8 mouse cellular contexts compared by ENCODE assay signal in the genomic region with DNA sequence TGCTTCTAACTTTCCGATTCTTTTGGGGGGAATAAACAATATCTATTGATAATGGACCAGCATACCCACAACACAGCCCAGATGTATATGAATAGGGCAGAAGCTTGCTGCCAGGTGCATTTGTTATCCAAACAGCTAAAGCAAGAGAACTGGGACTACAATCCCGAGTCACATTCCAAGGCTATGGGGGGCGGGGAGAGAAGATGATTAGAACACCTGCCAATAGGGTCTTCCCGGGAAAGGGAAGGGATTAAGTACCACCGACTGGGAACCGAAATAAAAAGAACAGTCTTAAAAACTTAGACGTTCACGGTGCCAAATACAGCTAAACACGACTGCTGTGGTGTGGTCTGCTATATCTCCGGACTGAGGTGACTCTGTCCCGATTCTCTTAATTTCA. TPM values are rescaled to one million over a fixed set of nuclear protein-coding genes. Genes with fewer than 3 reads are reported as not detected.
A peak's percentile ranks its signal among the peaks of the same experiment; 100 is the strongest.
DNase-seq lines count a peak whose midpoint lies in the region; ATAC-seq and TF ChIP-seq lines count a peak whose summit lies in the region.

No protein-coding gene starts in this region.

- intact Hi-C loops in heart, postnatal 14 days (cut with DNase I) = loop anchor here (5.0 kb wide), 1 partner anchor 52 kb away; the partner anchor contains the start of gene Carmil2
- intact Hi-C loops in gastrocnemius, postnatal 36 days (cut with DNase I) = no loop called here
- intact Hi-C loops in left cerebral cortex, postnatal 4 days (cut with DNase I) = no loop called here

- no peaks in the 10 kb centered on the region for H3K9me3 ChIP-seq in heart, embryonic 12.5 days (replicated peaks)
- no peaks in the 10 kb centered on the region for H3K9me3 ChIP-seq in ES-E14 (ENCODE audit: control insufficient read depth, insufficient read depth, low read depth, low read length)
- H3K9me3 ChIP-seq in forebrain, embryonic 15.5 days = no peaks in the 10 kb centered on the region
- no peaks in the 10 kb centered on the region for H3K9me3 ChIP-seq in liver, embryonic 15.5 days (replicated peaks)

- no peaks in the 10 kb centered on the region; the same call in 1 of the 2 replicates for H3K36me3 ChIP-seq in heart, embryonic 12.5 days
- H3K36me3 ChIP-seq in ES-E14 (ENCODE audit: control insufficient read depth, insufficient read depth, low read length, poor library complexity, severe bottlenecking) = no peaks in the 10 kb centered on the region
- H3K36me3 ChIP-seq in forebrain, embryonic 15.5 days = no peaks in the 10 kb centered on the region
- H3K36me3 ChIP-seq in liver, embryonic 15.5 days (replicated peaks) = peaks cover 9% of the 10 kb centered on the region; the same call in 1 of the 2 replicates

- H3K27me3 ChIP-seq in heart, embryonic 12.5 days (replicated peaks) = no peaks in the 10 kb centered on the region
- H3K27me3 ChIP-seq in forebrain, embryonic 15.5 days = no peaks in the 10 kb centered on the region
- H3K27me3 ChIP-seq in liver, embryonic 15.5 days = no peaks in the 10 kb centered on the region

- H3K9ac ChIP-seq in heart, embryonic 12.5 days = peak overlapping the region; percentile 99
- H3K9ac ChIP-seq in ES-E14 (ENCODE audit: insufficient read depth, low read depth, low read length, poor library complexity, severe bottlenecking) = peak overlapping the region; percentile 89
- H3K9ac ChIP-seq in forebrain, embryonic 15.5 days (replicated peaks) = peak overlapping the region; percentile 98
- peak overlapping the region; percentile 70 for H3K9ac ChIP-seq in liver, embryonic 15.5 days

- in situ Hi-C loops in ES-E14 (cut with MboI; ENCODE audit: low sequenced_read_pairs in 2 of 2, unreplicated experiment in 2 of 2) = no loop called here

- H3K4me3 ChIP-seq in heart, embryonic 12.5 days = peak overlapping the region; percentile 92
- H3K4me3 ChIP-seq in ES-E14 (ENCODE audit: insufficient read depth in 1 of 2, low read depth in 1 of 2, low read length in 2 of 2, poor library complexity in 1 of 2, severe bottlenecking in 1 of 2) = peak overlapping the region; percentile 84 to 97
- H3K4me3 ChIP-seq in forebrain, embryonic 15.5 days = peak overlapping the region; percentile 93
- peak overlapping the region; percentile 97 for H3K4me3 ChIP-seq in liver, embryonic 15.5 days (replicated peaks)

- DNase-seq in heart, postnatal 14 days = no peak
- DNase-seq in ES-E14 (ENCODE audit: low read depth, low spot score) = peak; percentile 38
- DNase-seq in gastrocnemius, postnatal 4 days (ENCODE audit: low spot score in 2 of 2) = no peak
- no peak for DNase-seq in gastrocnemius, postnatal 36 days
- DNase-seq in left cerebral cortex, postnatal 4 days = no peak

- H3K4me1 ChIP-seq in heart, embryonic 12.5 days (replicated peaks) = peaks cover 22% of the 10 kb centered on the region
- H3K4me1 ChIP-seq in ES-E14 (ENCODE audit: control insufficient read depth in 2 of 2, insufficient read depth in 2 of 2, low read length in 2 of 2, poor library complexity in 1 of 2) = peaks cover 4 to 6% of the 10 kb centered on the region in 2 experiments; a peak in 1 of 4 replicates
- peaks cover 37% of the 10 kb centered on the region for H3K4me1 ChIP-seq in forebrain, embryonic 15.5 days
- H3K4me1 ChIP-seq in liver, embryonic 15.5 days (replicated peaks) = peaks cover 37% of the 10 kb centered on the region

- no peak for ATAC-seq in heart, embryonic 12.5 days (ENCODE audit: insufficient number of reproducible peaks, low FRiP score)
- no peak for ATAC-seq in forebrain, embryonic 15.5 days (replicated peaks)
- no peak for ATAC-seq in liver, embryonic 15.5 days (ENCODE audit: insufficient read depth)

- 5% methylated on average over 11 of the region's 11 CpGs for WGBS in heart, embryonic 12.5 days
- 1% methylated on average over 11 of the region's 11 CpGs for WGBS in forebrain, embryonic 15.5 days
- WGBS in liver, embryonic 15.5 days (ENCODE audit: insufficient replicate concordance) = 5% methylated on average over 11 of the region's 11 CpGs

- H3K4me2 ChIP-seq in heart, embryonic 12.5 days = peak overlapping the region; percentile 87
- peak overlapping the region; percentile 78 for H3K4me2 ChIP-seq in forebrain, embryonic 15.5 days (replicated peaks)
- H3K4me2 ChIP-seq in liver, embryonic 15.5 days = peak overlapping the region; percentile 99

- peak overlapping the region; percentile 100 for H3K27ac ChIP-seq in heart, embryonic 12.5 days (ENCODE audit: poor library complexity, severe bottlenecking)
- peak overlapping the region; percentile 80; the same call in 1 of the 2 replicates for H3K27ac ChIP-seq in ES-E14 (ENCODE audit: insufficient read depth, low read depth, low read length, poor library complexity, severe bottlenecking)
- peak overlapping the region; percentile 100 for H3K27ac ChIP-seq in forebrain, embryonic 15.5 days (replicated peaks)
- H3K27ac ChIP-seq in liver, embryonic 15.5 days (replicated peaks) = peak overlapping the region; percentile 100

TF ChIP-seq in ES-E14, 5 proteins besides CTCF, POLR2A, EP300 and RAD21:
- TF ChIP-seq ZC3H11A (IDR thresholded peaks at IDR 0.05; ENCODE audit: borderline replicate concordance, low read depth, low read length) (no peak), ZNF384 (IDR thresholded peaks at IDR 0.05; ENCODE audit: low read depth, low read length) (no peak), HCFC1 (IDR thresholded peaks at IDR 0.05; ENCODE audit: borderline replicate concordance, insufficient read depth, low read length) (no peak), MAFK (IDR thresholded peaks at IDR 0.05; ENCODE audit: insufficient read depth, low read depth, low read length) (no peak), CHD2 (IDR thresholded peaks at IDR 0.05; ENCODE audit: low read depth, low read length) (no peak)

RNA-seq across cellular contexts. Expression of gene Ctcf, which starts 0.9 kb away (rescaled TPM):
- 66.1 and 75.9 TPM in 2 replicates for polyA plus RNA-seq in heart, embryonic 12.5 days (2016; fragmentation: Nextera tagmentation; extraction: Ambion mirVana)
- 10 to 100 TPM; 43.8 to 44.6 TPM for total RNA-seq in heart, postnatal 14 days (2021)
- 49.4 and 65.5 TPM in 2 replicates for total RNA-seq in ES-E14 (2012; rRNA removed)
- polyA plus RNA-seq in forebrain, embryonic 15.5 days (2015; fragmentation: Nextera tagmentation; extraction: Ambion mirVana) = 150 and 152 TPM in 2 replicates
- 62.0 and 63.5 TPM in 2 replicates for polyA plus RNA-seq in liver, embryonic 15.5 days (2015; fragmentation: Nextera tagmentation; extraction: Ambion mirVana)
- 10 to 100 TPM; 57.4 to 58.4 TPM for total RNA-seq in gastrocnemius, postnatal 4 days (2021)
- 10 to 100 TPM; 27.0 to 29.9 TPM for total RNA-seq in gastrocnemius, postnatal 36 days (2021)
- 10 to 100 TPM; 80.8 to 82.2 TPM for total RNA-seq in left cerebral cortex, postnatal 4 days (2021)

RNA-seq across cellular contexts. Expression of gene Agrp, which starts 1.7 kb away (rescaled TPM):
- 0.51 and 0.64 TPM in 2 replicates for polyA plus RNA-seq in heart, embryonic 12.5 days (2016; fragmentation: Nextera tagmentation; extraction: Ambion mirVana)
- total RNA-seq in heart, postnatal 14 days (2021) = not detected
- total RNA-seq in ES-E14 (2012; rRNA removed) = 0.71 and 1.1 TPM in 2 replicates
- 0.47 and 0.69 TPM in 2 replicates for polyA plus RNA-seq in forebrain, embryonic 15.5 days (2015; fragmentation: Nextera tagmentation; extraction: Ambion mirVana)
- polyA plus RNA-seq in liver, embryonic 15.5 days (2015; fragmentation: Nextera tagmentation; extraction: Ambion mirVana) = 0.18 TPM in 1 of 2 replicates, not detected in the other
- total RNA-seq in gastrocnemius, postnatal 4 days (2021) = under 1 TPM in 1 of 2 experiments, not detected in 1; 0.59 TPM
- under 1 TPM in 1 of 2 experiments, not detected in 1; 0.56 TPM for total RNA-seq in gastrocnemius, postnatal 36 days (2021)
- not detected for total RNA-seq in left cerebral cortex, postnatal 4 days (2021)

RNA-seq across cellular contexts. Expression of gene Ripor1, which starts 30.4 kb away (rescaled TPM):
- 32.8 and 33.4 TPM in 2 replicates for polyA plus RNA-seq in heart, embryonic 12.5 days (2016; fragmentation: Nextera tagmentation; extraction: Ambion mirVana)
- total RNA-seq in heart, postnatal 14 days (2021) = 10 to 100 TPM; 46.0 to 49.0 TPM
- total RNA-seq in ES-E14 (2012; rRNA removed) = 3.5 and 5.6 TPM in 2 replicates
- 26.5 and 29.0 TPM in 2 replicates for polyA plus RNA-seq in forebrain, embryonic 15.5 days (2015; fragmentation: Nextera tagmentation; extraction: Ambion mirVana)
- polyA plus RNA-seq in liver, embryonic 15.5 days (2015; fragmentation: Nextera tagmentation; extraction: Ambion mirVana) = 7.1 and 7.2 TPM in 2 replicates
- total RNA-seq in gastrocnemius, postnatal 4 days (2021) = 10 to 100 TPM; 31.9 to 32.4 TPM
- total RNA-seq in gastrocnemius, postnatal 36 days (2021) = 10 to 100 TPM; 15.1 to 18.2 TPM
- 10 to 100 TPM; 70.0 to 70.6 TPM for total RNA-seq in left cerebral cortex, postnatal 4 days (2021)

RNA-seq across cellular contexts. Expression of gene Carmil2, which starts 50.6 kb away (rescaled TPM):
- 0.45 and 0.54 TPM in 2 replicates for polyA plus RNA-seq in heart, embryonic 12.5 days (2016; fragmentation: Nextera tagmentation; extraction: Ambion mirVana)
- total RNA-seq in heart, postnatal 14 days (2021) = 1 to 10 TPM in 1 of 2 experiments, under 1 TPM in 1; 0.69 to 5.7 TPM
- 1.6 and 3.8 TPM in 2 replicates for total RNA-seq in ES-E14 (2012; rRNA removed)
- 12.1 and 12.3 TPM in 2 replicates for polyA plus RNA-seq in forebrain, embryonic 15.5 days (2015; fragmentation: Nextera tagmentation; extraction: Ambion mirVana)
- 0.35 and 0.74 TPM in 2 replicates for polyA plus RNA-seq in liver, embryonic 15.5 days (2015; fragmentation: Nextera tagmentation; extraction: Ambion mirVana)
- total RNA-seq in gastrocnemius, postnatal 4 days (2021) = under 1 TPM; 0.26 to 0.74 TPM
- total RNA-seq in gastrocnemius, postnatal 36 days (2021) = 1 to 10 TPM in 1 of 2 experiments, not detected in 1; 1.1 TPM
- 10 to 100 TPM; 39.4 to 40.8 TPM for total RNA-seq in left cerebral cortex, postnatal 4 days (2021)
